Mouse (Mus musculus) heart, postnatal 4 days (tissue): ENCODE data around the gene Slc6a18. TPM values are rescaled to one million over a fixed set of nuclear protein-coding genes. Genes with fewer than 3 reads are reported as not detected.

Source experiments
- total RNA-seq, 2 experiments: library from RNA; stranded (reverse); gene quantifications; 2 replicates each; pipeline ENCODE4 v1.2.3; 2021

The Slc6a18 gene
- total RNA-seq, 2 experiments from 2014 or later, result not detected

Other genes starting within 250 kb of the Slc6a18 start
- 10 to 100 TPM; 12.7 to 14.2 TPM for gene Lpcat1, start 210.8 kb downstream of the Slc6a18 start, total RNA-seq
- gene Slc6a3, start 141.3 kb downstream of the Slc6a18 start, total RNA-seq, result not detected
- gene Clptm1l, start 74.0 kb downstream of the Slc6a18 start, total RNA-seq, result 10 to 100 TPM; 83.5 to 85.8 TPM
- under 1 TPM; 0.56 to 0.60 TPM for gene Tert, start 51.1 kb downstream of the Slc6a18 start, total RNA-seq
- not detected for gene Slc6a19, start 26.8 kb upstream of the Slc6a18 start, total RNA-seq
- gene Slc12a7, start 55.1 kb upstream of the Slc6a18 start, total RNA-seq, result 100 to 1,000 TPM; 145 to 150 TPM
- gene Nkd2, start 169.6 kb upstream of the Slc6a18 start, total RNA-seq, result 1 to 10 TPM; 9.2 to 9.7 TPM